Mouse (Mus musculus): Measurements from ENCODE around the gene Pcgf2.

- TF ChIP-seq ZNF384 (IDR thresholded peaks at IDR 0.05; ENCODE audit: low read depth, low read length) (no peak), CHD2 (IDR thresholded peaks at IDR 0.05; ENCODE audit: low read depth, low read length) (no peak)
Observed at GRCm38 (mm10) chr11:97689861-97690260, 10.4 kb downstream of the Pcgf2 start.
